Mouse (Mus musculus): ENCODE data around the gene Gldn. TPM values are rescaled to one million over a fixed set of nuclear protein-coding genes. Genes with fewer than 3 reads are reported as not detected.
A peak's percentile ranks its signal among the peaks of the same experiment; 100 is the strongest.

Gene Gldn
- polyA plus RNA-seq, 1 experiment from 2014 or later, result 0.15 TPM

- Histone ChIP-seq H3K4me3 (no peak overlapping the region), H3K27me3 (ENCODE audit: low read depth, poor library complexity, severe bottlenecking) (no peaks in the 10 kb centered on the region), H3K27ac (replicated peaks) (no peak overlapping the region), H3K4me1 (no peaks in the 10 kb centered on the region), H3K9me3 (replicated peaks) (no peaks in the 10 kb centered on the region), H3K36me3 (no peaks in the 10 kb centered on the region)
- DNase-seq (ENCODE audit: low spot score), result no peak
- WGBS, result 57% methylated on average over 2 of the region's 2 CpGs
Measured at GRCm38 (mm10) chr9:54308751-54309358, 22.6 kb downstream of the Gldn start.

- H3K9me3 ChIP-seq (replicated peaks), result no peaks in the 10 kb centered on the region
- 78% methylated on average over 9 of the region's 9 CpGs for WGBS
- no peaks in the 10 kb centered on the region for H3K36me3 ChIP-seq
- DNase-seq (ENCODE audit: low spot score), result no peak
- H3K4me3 ChIP-seq, result no peak overlapping the region
- H3K4me1 ChIP-seq, result no peaks in the 10 kb centered on the region
- H3K27me3 ChIP-seq (ENCODE audit: low read depth, poor library complexity, severe bottlenecking), result no peaks in the 10 kb centered on the region
- no peak overlapping the region for H3K27ac ChIP-seq (replicated peaks)
Measured at GRCm38 (mm10) chr9:54316363-54316762, 30.1 kb downstream of the Gldn start.

- Histone ChIP-seq H3K36me3 (no peaks in the 10 kb centered on the region), H3K27ac (replicated peaks) (no peak overlapping the region), H3K27me3 (ENCODE audit: low read depth, poor library complexity, severe bottlenecking) (no peaks in the 10 kb centered on the region), H3K4me3 (no peak overlapping the region), H3K4me1 (peaks cover 1% of the 10 kb centered on the region; the same call in 1 of the 2 replicates), H3K9me3 (replicated peaks) (no peaks in the 10 kb centered on the region)
- WGBS, result 50% methylated on average over 8 of the region's 8 CpGs
- DNase-seq (ENCODE audit: low spot score), result peak; percentile 14
Measured at GRCm38 (mm10) chr9:54323456-54323855, 37.2 kb downstream of the Gldn start.

GRCm38 (mm10) chr9:54329201-54329600 lies 42.9 kb downstream of the Gldn start:
- DNase-seq (ENCODE audit: low spot score), result no peak
- H3K27me3 ChIP-seq (ENCODE audit: low read depth, poor library complexity, severe bottlenecking), result no peaks in the 10 kb centered on the region
- peaks cover 6% of the 10 kb centered on the region; the same call in 1 of the 2 replicates for H3K4me1 ChIP-seq
- H3K9me3 ChIP-seq (replicated peaks), result no peaks in the 10 kb centered on the region
- no peak overlapping the region for H3K4me3 ChIP-seq
- 94% methylated on average over 7 of the region's 7 CpGs for WGBS
- H3K36me3 ChIP-seq, result no peaks in the 10 kb centered on the region
- no peak overlapping the region for H3K27ac ChIP-seq (replicated peaks)

- Histone ChIP-seq H3K4me1 (peaks cover 12% of the 10 kb centered on the region; the same call in 1 of the 2 replicates), H3K36me3 (no peaks in the 10 kb centered on the region), H3K27me3 (ENCODE audit: low read depth, poor library complexity, severe bottlenecking) (no peaks in the 10 kb centered on the region), H3K9me3 (replicated peaks) (no peaks in the 10 kb centered on the region), H3K4me3 (no peak overlapping the region), H3K27ac (replicated peaks) (peak overlapping the region; percentile 25; the same call in 1 of the 2 replicates)
- DNase-seq (ENCODE audit: low spot score), result no peak
- 78% methylated on average over 12 of the region's 12 CpGs for WGBS
Measured at GRCm38 (mm10) chr9:54335582-54335981, 49.3 kb downstream of the Gldn start.

GRCm38 (mm10) chr9:54336532-54337144 lies 50.4 kb downstream of the Gldn start:
- H3K9me3 ChIP-seq (replicated peaks), result no peaks in the 10 kb centered on the region
- H3K4me3 ChIP-seq, result no peak overlapping the region
- DNase-seq (ENCODE audit: low spot score), result peak; percentile 55
- H3K4me1 ChIP-seq, result peaks cover 12% of the 10 kb centered on the region; the same call in 1 of the 2 replicates
- no peaks in the 10 kb centered on the region for H3K36me3 ChIP-seq
- 0 out of 2 replicates have a peak overlapping the region, but pooled peaks have one; percentile 46 for H3K27ac ChIP-seq (replicated peaks)
- no peaks in the 10 kb centered on the region for H3K27me3 ChIP-seq (ENCODE audit: low read depth, poor library complexity, severe bottlenecking)
- WGBS, result 48% methylated on average over 6 of the region's 6 CpGs

- 80% methylated on average over 7 of the region's 7 CpGs for WGBS
- H3K4me3 ChIP-seq, result no peak overlapping the region
- no peaks in the 10 kb centered on the region for H3K27me3 ChIP-seq (ENCODE audit: low read depth, poor library complexity, severe bottlenecking)
- no peaks in the 10 kb centered on the region for H3K4me1 ChIP-seq
- H3K27ac ChIP-seq (replicated peaks), result no peak overlapping the region
- H3K9me3 ChIP-seq (replicated peaks), result no peaks in the 10 kb centered on the region
- DNase-seq (ENCODE audit: low spot score), result no peak
- H3K36me3 ChIP-seq, result no peaks in the 10 kb centered on the region
Measured at GRCm38 (mm10) chr9:54342026-54342425, 55.7 kb downstream of the Gldn start.

GRCm38 (mm10) chr9:54356756-54357155 lies 70.5 kb downstream of the Gldn start:
- Histone ChIP-seq H3K4me1 (no peaks in the 10 kb centered on the region), H3K27me3 (ENCODE audit: low read depth, poor library complexity, severe bottlenecking) (no peaks in the 10 kb centered on the region), H3K4me3 (no peak overlapping the region), H3K36me3 (no peaks in the 10 kb centered on the region), H3K27ac (replicated peaks) (no peak overlapping the region), H3K9me3 (replicated peaks) (no peaks in the 10 kb centered on the region)
- no peak for DNase-seq (ENCODE audit: low spot score)
- WGBS, result 93% methylated on average over 8 of the region's 8 CpGs

Other genes with a start within 250 kb of the Gldn start
- gene Tnfaip8l3, start 218.1 kb upstream of the Gldn start, polyA plus RNA-seq (2016; fragmentation: Nextera tagmentation; extraction: Ambion mirVana), result 0.15 and 0.37 TPM in 2 replicates
- gene Cyp19a1, start 18.4 kb upstream of the Gldn start, polyA plus RNA-seq (2016; fragmentation: Nextera tagmentation; extraction: Ambion mirVana), result 0.36 TPM in 1 of 2 replicates, not detected in the other
- gene Dmxl2, start 215.1 kb downstream of the Gldn start, polyA plus RNA-seq (2016; fragmentation: Nextera tagmentation; extraction: Ambion mirVana), result 8.6 and 9.0 TPM in 2 replicates